Mouse (Mus musculus) adrenal gland, postnatal 25 days (tissue): ENCODE data around the gene Gm7137. TPM values are rescaled to one million over a fixed set of nuclear protein-coding genes. Genes with fewer than 3 reads are reported as not detected.
"Not testable (repeated sequence)": the region's sequence is repeated elsewhere in the genome, so short reads cannot be mapped to it uniquely, and the experiment has no call there.

Experiments
- DNase-seq: peaks from one replicate; pipeline ENCODE4 v3.0.0; 2021; ENCODE audit warnings: mixed read lengths
- total RNA-seq: library from RNA; stranded (reverse); gene quantifications from 2 replicates; pipeline ENCODE4 v1.2.3, GENCODE M21; 2021

Gm7137 gene
- total RNA-seq, 1 experiment from 2014 or later = not detected

GRCm38 (mm10) chr10:77751254-77751653, 36.7 kb downstream of the Gm7137 start, which contains the start of gene Gm9736:
TSS of gene Gm9736 (minus strand) at chr10:77751354.
- not testable (repeated sequence) for DNase-seq

- not testable (repeated sequence) for DNase-seq
These were observed 37.3 kb downstream of the Gm7137 start for GRCm38 (mm10) chr10:77750686-77751085.

DNA sequence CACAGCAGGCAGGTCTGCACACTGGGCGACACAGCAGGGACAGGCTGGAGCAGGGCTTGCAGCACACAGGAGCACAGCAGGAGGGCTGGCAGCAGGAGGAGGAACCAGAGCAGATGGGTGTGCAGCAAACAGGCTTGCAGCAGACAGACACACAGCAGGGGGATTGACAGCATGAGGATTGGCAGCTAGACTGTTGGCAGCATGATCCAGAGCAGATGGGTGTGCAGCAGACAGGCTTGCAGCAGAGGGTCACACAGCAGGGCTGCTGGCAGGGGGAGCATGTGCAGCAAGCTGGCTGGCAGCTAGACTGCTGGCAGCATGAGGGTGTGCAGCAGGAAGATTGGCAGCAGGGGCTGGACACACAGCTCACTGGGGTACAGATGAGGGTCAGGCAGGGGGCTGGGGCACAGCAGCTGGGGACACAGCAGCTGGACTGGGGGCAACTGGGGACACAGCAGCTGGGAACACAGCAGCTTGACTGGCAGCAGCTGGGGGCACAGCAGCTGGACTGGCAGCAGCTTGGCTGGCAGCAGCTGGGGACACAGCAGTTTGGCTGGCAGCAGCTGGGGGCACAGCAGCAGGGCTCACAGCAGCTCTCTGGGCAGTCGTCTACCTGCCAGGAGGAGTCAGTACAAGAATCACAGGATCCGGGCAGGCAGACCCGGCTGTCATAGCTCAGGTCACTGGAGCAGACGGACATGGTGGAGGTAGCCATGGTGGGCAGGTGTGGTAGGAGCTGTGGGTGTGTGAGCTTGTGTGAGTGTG, 45.9 kb downstream of the Gm7137 start, which contains the start of gene Gm18596:
TSS of gene Gm18596 (minus strand) at position 715 of the 765 bp plus-strand sequence.
- DNase-seq = not testable (repeated sequence)

- DNase-seq = no peak
These were observed 49.1 kb downstream of the Gm7137 start for GRCm38 (mm10) chr10:77738929-77739328.

Other genes starting within 250 kb of the Gm7137 start
- gene Pttg1ip, start 206.5 kb downstream of the Gm7137 start, total RNA-seq = 154 and 195 TPM in 2 replicates
- 104 and 117 TPM in 2 replicates for gene Sumo3, start 182.1 kb downstream of the Gm7137 start, total RNA-seq
- 20.9 TPM in 1 of 2 replicates, not detected in the other for gene Gm49325, start 182.0 kb downstream of the Gm7137 start, total RNA-seq
- gene Ube2g2, start 165.9 kb downstream of the Gm7137 start, total RNA-seq = 45.4 and 45.5 TPM in 2 replicates
- 0.39 and 0.86 TPM in 2 replicates for gene Tspear, start 101.6 kb downstream of the Gm7137 start, total RNA-seq
- gene Gm19402, start 97.4 kb downstream of the Gm7137 start, total RNA-seq = not detected in 2 replicates
- gene Gm9508, start 91.0 kb downstream of the Gm7137 start, total RNA-seq = not detected in 2 replicates
- gene Gm10272, start 81.6 kb downstream of the Gm7137 start, total RNA-seq = not detected in 2 replicates
- not detected in 2 replicates for gene Gm10024, start 76.7 kb downstream of the Gm7137 start, total RNA-seq
- gene Gm10142, start 72.4 kb downstream of the Gm7137 start, total RNA-seq = not detected in 2 replicates
- gene Krtap12-1, start 67.6 kb downstream of the Gm7137 start, total RNA-seq = not detected in 2 replicates
- not detected in 2 replicates for gene Gm10100, start 61.7 kb downstream of the Gm7137 start, total RNA-seq
- not detected in 2 replicates for gene Gm18596, start 45.6 kb downstream of the Gm7137 start, total RNA-seq
- gene Gm9736, start 36.8 kb downstream of the Gm7137 start, total RNA-seq = not detected in 2 replicates
- not detected in 2 replicates for gene Gm3233, start 28.5 kb downstream of the Gm7137 start, total RNA-seq
- gene Gm3238, start 16.9 kb downstream of the Gm7137 start, total RNA-seq = not detected in 2 replicates
- gene Gm7138, start 11.3 kb downstream of the Gm7137 start, total RNA-seq = not detected in 2 replicates
- not detected in 2 replicates for gene Gm3250, start 5.7 kb downstream of the Gm7137 start, total RNA-seq
- gene Gm9639, start 6.9 kb upstream of the Gm7137 start, total RNA-seq = not detected in 2 replicates
- gene Gm19668, start 10.9 kb upstream of the Gm7137 start, total RNA-seq = not detected in 2 replicates
- not detected in 2 replicates for gene Gm9507, start 23.6 kb upstream of the Gm7137 start, total RNA-seq
- gene Gm2696, start 26.5 kb upstream of the Gm7137 start, total RNA-seq = not detected in 2 replicates
- not detected in 2 replicates for gene Krtap10-4, start 38.9 kb upstream of the Gm7137 start, total RNA-seq
- not detected in 2 replicates for gene Krtap10-10, start 47.7 kb upstream of the Gm7137 start, total RNA-seq
- gene Gm36176, start 58.6 kb upstream of the Gm7137 start, total RNA-seq = not detected in 2 replicates
- not detected in 2 replicates for gene Gm10318, start 64.7 kb upstream of the Gm7137 start, total RNA-seq
- not detected in 2 replicates for gene Gm3285, start 73.8 kb upstream of the Gm7137 start, total RNA-seq
- 5.5 and 8.0 TPM in 2 replicates for gene Lrrc3, start 114.3 kb upstream of the Gm7137 start, total RNA-seq
- gene Trpm2, start 182.4 kb upstream of the Gm7137 start, total RNA-seq = 1.2 and 2.7 TPM in 2 replicates
- 18.5 and 22.1 TPM in 2 replicates for gene 1810043G02Rik, start 190.3 kb upstream of the Gm7137 start, total RNA-seq
- gene Pfkl, start 221.9 kb upstream of the Gm7137 start, total RNA-seq = 91.4 and 96.0 TPM in 2 replicates